Mouse (Mus musculus) small intestine, adult 2 months (tissue): ENCODE measurements around the gene Cpsf6.

ENCODE experiments used
- CTCF ChIP-seq: fragments of 200-500 bp; IDR thresholded peaks from 2 replicates; pipeline ENCODE4 v1.5.1; 2012; ENCODE audit warnings: low read depth, mild to moderate bottlenecking, control low read depth, inconsistent platforms, low read length, moderate library complexity, mixed read lengths; ENCODE audit not compliant: insufficient replicate concordance, insufficient read length; ENCODE audit errors: extremely low read depth
- POLR2A ChIP-seq: fragments of 200-500 bp; IDR thresholded peaks from 2 replicates; pipeline ENCODE4 v1.6.1; 2012; ENCODE audit warnings: low read depth, mild to moderate bottlenecking, control low read depth, inconsistent platforms, low read length, moderate library complexity

DNA sequence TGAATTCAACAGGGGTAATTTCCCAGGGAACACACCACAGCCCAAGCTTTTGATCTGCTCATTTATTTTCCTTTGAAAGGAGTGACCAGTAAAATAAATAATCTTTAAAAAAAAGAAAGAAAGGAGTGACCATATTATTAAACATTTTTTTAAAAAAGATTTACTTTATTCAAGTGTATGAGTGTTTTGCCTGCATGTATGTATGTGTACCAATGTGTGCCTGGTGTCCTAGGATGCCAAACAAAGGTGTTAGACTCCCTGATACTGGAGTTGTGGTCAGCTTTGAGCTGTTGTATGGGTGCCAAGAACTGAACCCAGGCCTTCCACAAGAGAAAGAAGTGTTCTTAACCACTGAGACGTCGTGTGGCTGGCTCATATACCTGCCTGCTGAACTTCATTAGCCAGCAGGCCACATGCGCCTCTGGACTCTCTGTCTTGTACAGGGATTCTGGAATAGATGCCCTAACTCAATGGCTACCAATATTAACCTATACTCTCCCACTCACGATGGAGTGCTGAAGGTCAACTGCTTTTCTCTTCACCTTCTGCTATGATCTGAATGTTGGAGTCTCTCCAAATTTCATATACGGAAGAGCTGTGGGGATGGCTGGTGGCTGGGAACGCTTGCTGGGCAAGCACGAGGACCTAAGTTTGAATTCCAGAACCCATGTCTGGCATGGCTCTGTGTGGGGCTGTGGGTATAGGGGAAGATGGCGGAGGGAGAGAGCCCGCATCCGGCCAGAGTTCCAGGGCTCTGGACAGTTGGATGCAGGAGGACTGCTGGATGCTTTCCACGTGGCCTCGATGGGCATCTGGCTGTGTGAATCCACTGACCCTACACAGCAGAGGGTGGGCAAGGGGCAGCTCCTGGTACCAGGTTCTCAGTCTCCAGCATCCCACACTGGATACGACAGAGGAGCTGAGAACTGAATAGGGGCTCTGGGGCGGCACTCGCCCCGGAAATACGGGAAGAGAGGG is 43.5 kb upstream of the Cpsf6 start:
- TF ChIP-seq CTCF (no peak), POLR2A (no peak)
